Mouse (Mus musculus): Measurements from ENCODE around the gene Smarca2.

Smarca2 gene

DNA sequence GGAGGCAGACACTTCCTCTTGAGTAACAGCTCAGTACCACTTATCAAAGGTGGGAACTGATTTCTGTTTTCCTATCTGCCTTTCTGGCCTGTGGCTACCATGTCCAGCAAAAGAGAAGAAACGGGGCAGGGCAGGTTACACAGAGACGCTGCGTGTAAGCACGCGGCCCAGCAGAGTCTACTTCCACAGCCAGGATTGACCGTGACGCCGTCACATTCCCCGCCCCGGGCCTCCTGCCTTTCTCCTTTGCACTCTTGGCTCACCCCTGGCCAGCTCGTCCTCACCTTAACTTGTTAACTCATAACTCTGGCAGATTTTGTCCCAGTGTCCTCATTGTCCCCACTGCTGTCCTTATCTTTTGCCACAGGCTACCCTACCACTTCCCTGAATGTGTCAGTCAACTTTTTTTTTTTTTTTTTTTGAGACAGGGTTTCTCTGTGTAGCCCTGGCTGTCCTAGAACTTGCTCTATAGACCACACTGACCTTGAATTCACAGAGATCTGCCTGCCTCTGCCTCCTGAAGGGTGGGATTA, 167.3 kb downstream of the Smarca2 start:
- in situ Hi-C loops (cut with MseI, MboI): no loop called here

DNA sequence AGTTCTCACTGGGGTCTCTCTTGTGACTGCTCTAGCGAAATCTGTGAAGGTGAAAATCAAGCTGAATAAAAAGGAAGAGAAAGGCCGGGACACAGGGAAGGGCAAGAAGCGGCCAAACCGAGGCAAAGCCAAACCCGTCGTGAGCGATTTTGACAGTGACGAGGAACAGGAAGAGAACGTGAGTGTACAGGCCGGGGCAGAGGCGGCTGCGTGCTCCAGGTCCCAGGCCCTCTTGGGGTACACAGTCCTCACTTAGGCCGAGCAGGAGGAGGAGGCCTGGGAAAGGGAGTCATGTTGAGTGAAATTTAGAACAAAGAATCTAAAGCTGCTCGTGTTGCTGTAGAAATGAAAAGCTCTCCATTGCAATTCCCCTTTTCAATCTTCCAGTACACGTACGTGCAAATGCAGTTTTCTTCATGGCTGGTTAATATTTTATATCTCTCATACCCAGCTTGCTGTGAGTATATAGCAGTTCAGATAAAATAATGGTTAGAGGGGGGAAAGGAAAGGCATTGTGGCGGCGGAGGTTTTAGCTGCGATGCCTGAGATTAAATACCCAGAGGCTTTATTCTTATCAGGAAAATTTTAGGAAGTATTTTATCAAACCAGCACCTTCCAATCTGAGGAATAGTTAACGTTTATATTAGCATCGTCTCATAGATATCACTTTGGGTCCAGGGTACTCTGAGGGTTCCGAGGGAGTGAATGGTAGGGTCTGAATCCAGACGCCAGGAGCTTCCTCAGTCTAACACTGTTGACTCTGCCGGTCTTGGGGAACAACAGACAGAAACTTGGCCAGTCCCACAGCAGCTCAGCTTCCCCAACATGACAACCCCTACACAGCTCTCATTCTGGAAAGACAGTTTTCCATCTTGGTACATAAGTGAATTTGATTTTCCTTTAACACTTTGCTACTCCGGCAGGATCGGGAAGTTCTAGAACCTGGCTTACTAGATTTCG, 171.5 kb downstream of the Smarca2 start:
- in situ Hi-C loops (cut with MseI, MboI): no loop called here

DNA sequence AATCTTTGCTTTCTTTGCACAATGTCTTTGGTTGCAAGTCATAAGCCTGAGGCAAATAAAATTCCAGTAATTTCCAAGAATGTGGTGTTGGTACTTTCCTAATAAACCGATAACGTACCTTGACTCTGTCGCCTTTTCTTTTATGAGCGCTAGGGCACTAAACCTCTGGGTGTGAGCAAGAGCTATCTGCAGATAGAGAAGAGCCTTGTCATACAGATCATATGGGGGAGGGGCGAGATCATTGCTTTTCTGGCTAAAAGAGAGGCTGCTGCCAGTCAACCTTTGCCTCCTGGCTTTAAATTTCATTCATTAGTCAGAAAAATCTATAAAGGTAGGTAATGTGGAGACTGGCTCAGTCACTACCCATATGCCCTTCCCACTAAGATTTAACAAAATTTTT, 173.3 kb downstream of the Smarca2 start:
- in situ Hi-C loops (cut with MseI, MboI): no loop called here

DNA sequence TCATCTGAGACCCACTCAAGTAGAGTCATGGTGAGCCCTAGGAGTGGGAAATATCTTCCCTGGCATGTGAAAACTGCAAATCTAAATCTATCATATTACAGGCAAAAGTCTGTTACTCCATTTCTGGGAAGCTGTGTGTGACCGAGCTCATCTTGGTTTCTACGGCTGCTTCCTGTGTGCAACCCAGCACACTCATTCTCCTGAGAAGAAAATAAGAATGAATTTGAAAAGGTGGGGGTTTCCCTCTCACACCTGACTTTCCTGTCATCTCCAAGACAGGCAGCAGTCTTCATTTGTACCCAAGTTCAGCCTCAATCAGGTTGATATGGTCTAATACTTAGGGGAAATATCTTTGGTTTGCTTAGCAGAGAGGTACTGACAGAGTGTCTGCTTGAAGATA, 176.4 kb downstream of the Smarca2 start:
- in situ Hi-C loops (cut with MseI, MboI): no loop called here

DNA sequence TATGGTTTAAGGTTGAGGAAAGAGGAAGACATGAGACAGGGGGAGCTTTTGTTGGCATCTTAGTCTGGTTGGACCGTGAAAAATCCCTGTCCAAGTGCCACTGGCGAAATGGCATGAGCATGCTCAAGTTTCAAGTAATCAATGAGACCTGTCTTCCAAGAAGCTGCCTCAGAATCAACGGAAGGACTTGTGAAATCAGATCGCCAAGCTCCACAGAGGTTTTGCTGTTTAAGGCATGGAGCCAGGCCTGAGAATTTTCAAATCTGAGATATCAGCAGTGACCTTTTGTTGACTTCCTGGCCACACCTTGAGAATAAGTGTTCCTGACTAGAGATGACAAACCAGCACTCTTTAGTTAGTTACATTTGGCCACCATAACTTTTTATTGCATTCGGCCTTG, 183.6 kb downstream of the Smarca2 start:
- in situ Hi-C loops (cut with MseI, MboI): no loop called here

DNA sequence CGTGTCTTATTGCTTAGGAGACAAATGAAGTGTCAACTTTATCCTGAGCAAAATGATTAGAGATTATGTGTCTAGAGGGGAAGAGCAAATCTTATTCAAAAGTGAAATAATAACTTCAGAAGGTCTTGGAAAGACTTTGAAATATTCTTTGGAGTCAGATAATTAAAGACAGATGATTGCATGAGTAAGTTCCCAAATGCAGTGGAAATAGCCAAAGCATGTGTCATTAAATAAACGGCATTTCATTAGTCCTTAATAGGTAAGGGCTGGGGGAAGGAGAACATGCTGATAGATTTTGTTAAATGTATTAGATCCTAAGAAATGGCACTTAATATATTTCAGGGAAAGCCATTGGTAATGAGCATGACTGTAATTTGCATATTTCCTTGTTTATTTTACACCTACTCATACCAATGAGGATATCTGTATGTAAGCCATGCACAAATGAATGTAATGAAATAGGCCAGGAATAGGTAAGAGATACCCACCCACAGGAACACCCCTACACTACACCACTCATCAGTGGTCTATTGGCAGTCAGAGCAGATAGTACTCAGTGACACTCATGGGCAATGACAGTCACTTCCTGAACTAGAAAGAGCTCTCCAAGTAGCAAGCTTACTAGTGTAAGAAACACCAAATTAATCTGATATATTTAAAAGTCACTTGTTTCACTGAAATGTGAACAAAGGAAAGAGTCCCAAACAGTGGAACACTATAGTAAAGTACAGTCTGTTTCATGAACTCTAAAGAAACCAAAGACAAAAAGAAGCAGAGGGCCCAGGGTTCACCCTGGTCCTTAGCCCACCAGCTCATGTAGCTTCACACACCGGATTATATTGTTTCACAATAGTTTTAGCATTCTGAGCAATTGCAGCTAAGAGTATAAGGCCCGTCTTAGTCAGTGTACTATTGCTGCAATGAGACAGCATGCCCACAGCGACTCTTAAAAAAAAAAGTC, 185.8 kb downstream of the Smarca2 start:
- in situ Hi-C loops (cut with MseI, MboI): no loop called here

DNA sequence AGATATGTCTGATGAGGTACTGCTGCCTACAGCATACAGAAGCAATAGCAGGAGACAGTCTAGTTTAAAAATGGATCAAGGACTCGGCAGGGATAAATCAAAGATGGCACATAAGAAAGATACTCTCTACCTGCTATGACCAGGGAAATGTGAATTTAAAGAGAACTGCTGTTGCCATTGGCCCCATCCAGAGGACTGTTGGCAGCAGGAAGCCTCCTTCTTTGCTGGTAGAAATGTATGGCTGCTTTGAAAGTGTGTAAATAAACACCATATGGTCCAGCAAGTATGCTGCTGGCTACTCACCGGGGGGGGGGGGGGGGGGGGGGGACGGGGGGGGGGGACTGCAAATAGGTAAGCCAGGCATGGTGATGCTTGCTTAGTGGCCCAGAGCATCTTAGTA, 189.5 kb downstream of the Smarca2 start:
- in situ Hi-C loops (cut with MseI, MboI): no loop called here

DNA sequence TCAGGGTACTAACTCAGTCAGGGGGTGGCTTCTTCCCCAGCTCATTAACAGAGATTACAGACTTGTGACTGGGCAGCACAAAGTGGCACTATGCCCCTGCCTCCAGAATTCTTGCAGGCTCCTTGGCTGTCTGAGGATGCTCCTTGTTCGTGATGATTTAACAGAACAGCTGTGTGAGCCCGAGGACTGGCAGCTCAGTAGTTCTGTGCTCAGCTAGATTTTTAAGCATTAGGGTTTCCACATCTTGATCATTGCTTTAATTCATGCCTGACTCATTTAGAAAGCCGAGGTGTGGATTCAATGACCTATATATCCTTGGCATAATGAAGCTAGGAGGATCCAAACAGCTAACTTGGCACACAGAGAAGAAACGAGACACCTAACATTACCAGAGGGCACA, 191.2 kb downstream of the Smarca2 start:
- in situ Hi-C loops (cut with MseI, MboI): no loop called here

DNA sequence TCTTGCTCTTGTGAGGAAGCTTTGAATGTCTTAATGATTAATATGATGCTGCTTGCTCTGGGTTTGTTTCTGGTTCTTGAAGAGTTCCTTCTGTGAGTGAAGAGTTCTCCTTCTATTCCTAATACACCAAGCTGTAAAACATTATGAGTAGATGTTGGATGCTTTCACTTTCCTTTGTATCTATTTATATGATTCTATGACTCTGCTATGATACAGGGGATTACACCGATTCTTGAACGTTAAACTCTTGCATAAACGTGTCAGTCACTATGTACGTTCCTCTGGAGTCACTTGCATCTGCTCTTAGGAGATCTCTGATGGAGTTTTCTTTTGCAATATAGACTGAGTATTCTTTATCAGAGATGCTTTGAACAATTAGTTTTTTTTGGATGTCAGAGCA, 199.6 kb downstream of the Smarca2 start:
- in situ Hi-C loops (cut with MseI, MboI): no loop called here

DNA sequence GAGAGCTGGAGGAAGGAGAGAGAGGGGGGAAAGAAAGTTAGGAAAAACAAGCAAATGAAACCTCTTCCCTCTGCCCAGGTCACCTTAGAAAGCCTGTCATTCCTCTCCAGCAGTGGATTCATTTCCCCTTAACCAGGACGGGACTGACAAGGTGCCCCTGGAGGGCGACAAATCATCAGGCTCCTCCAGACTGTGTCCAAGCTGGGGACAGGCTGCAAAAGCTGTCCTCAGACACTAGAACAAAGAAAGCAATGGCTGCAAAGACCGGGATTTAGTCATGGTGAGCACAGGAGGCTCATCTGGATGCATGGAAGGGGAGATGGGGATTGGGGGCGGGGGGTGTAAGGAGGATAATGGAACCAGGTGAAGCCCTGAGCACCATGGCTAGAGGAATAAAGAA, 209.8 kb downstream of the Smarca2 start:
- in situ Hi-C loops (cut with MseI, MboI): no loop called here

DNA sequence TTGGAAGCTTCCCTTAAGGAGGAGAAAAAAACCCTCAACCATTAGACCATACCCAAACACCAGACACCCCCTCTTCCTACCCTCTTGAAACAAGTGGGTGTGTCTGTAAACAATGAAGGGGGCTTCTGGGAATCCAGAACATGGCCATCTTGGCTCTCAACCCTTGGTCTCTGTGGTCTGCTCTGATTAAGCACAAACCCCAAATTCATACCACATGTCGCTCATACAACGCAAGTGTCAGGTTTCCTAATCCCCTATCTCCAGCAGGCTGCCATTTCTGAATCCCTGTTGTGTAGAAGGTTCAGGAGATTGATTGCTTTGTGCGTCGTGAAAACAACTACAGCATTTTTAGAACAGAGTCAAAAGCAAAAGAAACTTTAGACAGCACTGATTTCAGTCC, 213.1 kb downstream of the Smarca2 start:
- in situ Hi-C loops (cut with MseI, MboI): no loop called here

All from mouse trophoblast stem cell (cell line).